Mouse (Mus musculus): Measurements from ENCODE around the gene Majin.

DNA sequence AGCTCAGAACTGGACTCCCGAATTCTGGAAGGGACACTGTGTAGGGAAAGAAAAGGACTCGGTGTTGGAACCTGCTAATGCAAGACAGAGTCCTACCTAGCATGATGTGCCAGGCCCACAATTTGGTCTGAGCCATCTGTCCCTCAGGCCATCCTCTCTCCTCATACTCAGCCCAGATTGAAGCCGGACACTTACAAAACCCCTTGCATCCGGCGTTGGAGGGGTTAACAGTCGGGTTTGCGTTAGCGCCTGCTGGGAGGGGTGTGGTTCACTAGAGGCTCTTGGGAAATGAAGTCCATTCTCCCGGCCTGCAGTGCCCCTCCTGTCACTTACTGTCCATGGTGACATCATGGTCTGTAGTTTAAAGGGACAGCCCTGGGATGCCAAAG lies 51.9 kb downstream of the Majin start:
- no peak for TF ChIP-seq CTCF (IDR thresholded peaks at IDR 0.05; ENCODE audit: low read depth, low read length)
- no peak for TF ChIP-seq POLR2A (IDR thresholded peaks at IDR 0.05; ENCODE audit: insufficient read depth, low read length)
